Mouse (Mus musculus): ENCODE results near the gene Pcna. TPM values are rescaled to one million over a fixed set of nuclear protein-coding genes. Genes with fewer than 3 reads are reported as not detected.

Pcna gene
- polyA plus RNA-seq, 1 experiment from 2014 or later = 178 TPM

GRCm38 (mm10) chr2:132208246-132208881 is 44.8 kb downstream of the Pcna start:
- Histone ChIP-seq H3K36me3 (no peaks in the 10 kb centered on the region), H3K4me1 (no peaks in the 10 kb centered on the region), H3K9ac (no peak overlapping the region), H3K27me3 (no peaks in the 10 kb centered on the region), H3K4me3 (no peak overlapping the region), H3K27ac (no peak overlapping the region), H3K4me2 (replicated peaks) (no peak overlapping the region), H3K9me3 (replicated peaks) (no peaks in the 10 kb centered on the region)
- WGBS = 88% methylated on average over 8 of the region's 8 CpGs
- no peak for ATAC-seq (ENCODE audit: low FRiP score)

- no peaks in the 10 kb centered on the region for H3K36me3 ChIP-seq
- H3K27ac ChIP-seq = no peak overlapping the region
- H3K9ac ChIP-seq = no peak overlapping the region
- H3K4me3 ChIP-seq = no peak overlapping the region
- H3K4me1 ChIP-seq = no peaks in the 10 kb centered on the region
- no peaks in the 10 kb centered on the region for H3K27me3 ChIP-seq
- no peak for ATAC-seq (ENCODE audit: low FRiP score)
- 88% methylated on average over 16 of the region's 16 CpGs for WGBS
- no peaks in the 10 kb centered on the region for H3K9me3 ChIP-seq (replicated peaks)
- H3K4me2 ChIP-seq (replicated peaks) = no peak overlapping the region
These were observed 46.7 kb downstream of the Pcna start for GRCm38 (mm10) chr2:132206316-132206881.

DNA sequence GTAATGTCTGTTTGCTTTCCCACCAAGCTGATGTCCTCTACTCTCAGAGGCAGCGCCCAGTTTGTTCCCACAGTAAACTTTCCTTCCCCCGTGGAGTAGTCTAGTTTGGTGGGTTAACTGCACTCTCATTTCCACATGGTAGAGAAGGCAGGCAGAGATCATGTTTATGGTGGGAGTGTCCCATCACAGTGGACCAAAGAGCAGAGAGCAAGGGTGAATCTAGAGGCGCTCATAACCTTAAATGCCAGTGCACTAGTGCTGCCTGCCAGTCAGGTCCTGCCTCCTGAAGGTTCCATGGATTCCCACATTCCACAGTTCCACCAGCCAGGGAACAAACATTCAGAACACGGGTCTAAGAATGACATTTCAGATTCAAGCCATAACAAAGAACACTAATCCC is 47.6 kb downstream of the Pcna start:
- WGBS = 83% methylated on average over 4 of the region's 4 CpGs
- Histone ChIP-seq H3K4me3 (no peak overlapping the region), H3K9ac (no peak overlapping the region)

GRCm38 (mm10) chr2:132203773-132204172 is 49.3 kb downstream of the Pcna start:
- no peaks in the 10 kb centered on the region for H3K4me1 ChIP-seq
- no peak overlapping the region for H3K9ac ChIP-seq
- no peak overlapping the region for H3K27ac ChIP-seq
- no peaks in the 10 kb centered on the region for H3K27me3 ChIP-seq
- no peak for ATAC-seq (ENCODE audit: low FRiP score)
- no peaks in the 10 kb centered on the region for H3K36me3 ChIP-seq
- 86% methylated on average over 3 of the region's 3 CpGs for WGBS
- no peak overlapping the region for H3K4me2 ChIP-seq (replicated peaks)
- no peaks in the 10 kb centered on the region for H3K9me3 ChIP-seq (replicated peaks)
- no peak overlapping the region for H3K4me3 ChIP-seq

More for the DNA sequence above, 47.6 kb downstream of the Pcna start:
- H3K4me1 ChIP-seq = no peaks in the 10 kb centered on the region
- H3K9me3 ChIP-seq (replicated peaks) = no peaks in the 10 kb centered on the region
- H3K36me3 ChIP-seq = no peaks in the 10 kb centered on the region
- ATAC-seq (ENCODE audit: low FRiP score) = no peak
- no peak overlapping the region for H3K27ac ChIP-seq
- no peak overlapping the region for H3K4me2 ChIP-seq (replicated peaks)
- no peaks in the 10 kb centered on the region for H3K27me3 ChIP-seq

- Histone ChIP-seq H3K9ac (no peak overlapping the region), H3K4me1 (no peaks in the 10 kb centered on the region), H3K9me3 (replicated peaks) (no peaks in the 10 kb centered on the region), H3K4me3 (no peak overlapping the region), H3K36me3 (no peaks in the 10 kb centered on the region), H3K27me3 (no peaks in the 10 kb centered on the region), H3K4me2 (replicated peaks) (no peak overlapping the region), H3K27ac (no peak overlapping the region)
- 76% methylated on average over 3 of the region's 3 CpGs for WGBS
- ATAC-seq (ENCODE audit: low FRiP score) = no peak
These were observed 49.9 kb downstream of the Pcna start for GRCm38 (mm10) chr2:132203186-132203585.

Other genes starting within 250 kb of the Pcna start
- gene Rassf2, start 223.1 kb downstream of the Pcna start, polyA plus RNA-seq (2016; fragmentation: Nextera tagmentation; extraction: Ambion mirVana) = 29.2 and 30.9 TPM in 2 replicates
- 17.1 and 19.8 TPM in 2 replicates for gene Slc23a2, start 108.2 kb downstream of the Pcna start, polyA plus RNA-seq (2016; fragmentation: Nextera tagmentation; extraction: Ambion mirVana)
- 56.5 and 60.9 TPM in 2 replicates for gene Tmem230, start 5.5 kb downstream of the Pcna start, polyA plus RNA-seq (2016; fragmentation: Nextera tagmentation; extraction: Ambion mirVana)
- 41.6 and 43.7 TPM in 2 replicates for gene Cds2, start 9.8 kb upstream of the Pcna start, polyA plus RNA-seq (2016; fragmentation: Nextera tagmentation; extraction: Ambion mirVana)
- 1.1 and 1.4 TPM in 2 replicates for gene Prokr2, start 132.1 kb upstream of the Pcna start, polyA plus RNA-seq (2016; fragmentation: Nextera tagmentation; extraction: Ambion mirVana)